Mouse (Mus musculus) activated CD4-positive, CD25-positive, alpha-beta regulatory T cell, adult 4 months (primary cell): ENCODE results near the gene Cstb. TPM values are rescaled to one million over a fixed set of nuclear protein-coding genes. Genes with fewer than 3 reads are reported as not detected.

Source experiments
- ATAC-seq: one replicate; pipeline ENCODE4 v1.8.0; 2017
- polyA plus RNA-seq, 2 experiments: library from polyadenylated mRNA; unstranded; fragments of 100-300 nt; shearing (Covaris generic); gene quantifications; one replicate each; pipeline ENCODE4 v1.2.1; 2017

Gene Cstb
- polyA plus RNA-seq, 2 experiments from 2014 or later = 166 to 179 TPM

- ATAC-seq = no peak
Measured at GRCm38 (mm10) chr10:78418791-78419190, 6.7 kb upstream of the Cstb start.

- ATAC-seq = peak; percentile 6
Measured at GRCm38 (mm10) chr10:78420929-78421328, 4.5 kb upstream of the Cstb start.

- ATAC-seq = no peak
Measured at GRCm38 (mm10) chr10:78422614-78423013, 2.9 kb upstream of the Cstb start.

- no peak for ATAC-seq
Measured at GRCm38 (mm10) chr10:78426117-78426735, 757 bp downstream of the Cstb start.

GRCm38 (mm10) chr10:78428070-78428469 is 2.6 kb downstream of the Cstb start:
- no peak for ATAC-seq

GRCm38 (mm10) chr10:78429180-78429579 is 3.7 kb downstream of the Cstb start:
- ATAC-seq = no peak

GRCm38 (mm10) chr10:78429776-78430175 is 4.3 kb downstream of the Cstb start:
- no peak for ATAC-seq

GRCm38 (mm10) chr10:78432853-78433252 is 7.4 kb downstream of the Cstb start:
- no peak for ATAC-seq

GRCm38 (mm10) chr10:78438094-78438493 is 12.6 kb downstream of the Cstb start:
- ATAC-seq = peak; percentile 72

- no peak for ATAC-seq
Measured at GRCm38 (mm10) chr10:78439550-78439949, 14.1 kb downstream of the Cstb start.

GRCm38 (mm10) chr10:78439990-78440389 is 14.5 kb downstream of the Cstb start:
- no peak for ATAC-seq

GRCm38 (mm10) chr10:78440812-78441211 is 15.3 kb downstream of the Cstb start:
- ATAC-seq = no peak

- ATAC-seq = no peak
Measured at GRCm38 (mm10) chr10:78441606-78442005, 16.1 kb downstream of the Cstb start.

GRCm38 (mm10) chr10:78442292-78442691 is 16.8 kb downstream of the Cstb start:
- ATAC-seq = no peak

- ATAC-seq = no peak
Measured at GRCm38 (mm10) chr10:78446195-78446594, 20.7 kb downstream of the Cstb start.

- no peak for ATAC-seq
Measured at GRCm38 (mm10) chr10:78447396-78447795, 21.9 kb downstream of the Cstb start.

GRCm38 (mm10) chr10:78450761-78451160 is 25.3 kb downstream of the Cstb start:
- ATAC-seq = no peak

GRCm38 (mm10) chr10:78452641-78453040 is 27.2 kb downstream of the Cstb start:
- no peak for ATAC-seq

GRCm38 (mm10) chr10:78456696-78457095 is 31.2 kb downstream of the Cstb start:
- ATAC-seq = no peak

- peak; percentile 95 for ATAC-seq
Measured at GRCm38 (mm10) chr10:78457495-78458347, 32.3 kb downstream of the Cstb start.

- peak; percentile 17 for ATAC-seq
Measured at GRCm38 (mm10) chr10:78458348-78459111, 33.1 kb downstream of the Cstb start.

GRCm38 (mm10) chr10:78460463-78460862 is 35.0 kb downstream of the Cstb start:
- no peak for ATAC-seq

GRCm38 (mm10) chr10:78461767-78462166 is 36.3 kb downstream of the Cstb start:
- ATAC-seq = no peak
